Mouse (Mus musculus): ENCODE results near the gene Kcnmb4.

- TF ChIP-seq CTCF (IDR thresholded peaks at IDR 0.05; ENCODE audit: borderline replicate concordance, extremely low read depth, insufficient read depth, insufficient read length) (no peak), POLR2A (IDR thresholded peaks at IDR 0.05; ENCODE audit: borderline replicate concordance, extremely low read depth, insufficient read depth, insufficient read length, poor library complexity, severe bottlenecking) (no peak)
Measured at GRCm38 (mm10) chr10:116416726-116417125, 57.0 kb downstream of the Kcnmb4 start.

All from brain, embryonic 14.5 days (tissue).